Mouse (Mus musculus): ENCODE results near the gene Dnajb12. TPM values are rescaled to one million over a fixed set of nuclear protein-coding genes. Genes with fewer than 3 reads are reported as not detected.

Gene Dnajb12
- polyA plus RNA-seq, 1 experiment = not detected

- Histone ChIP-seq H3K4me3 (ENCODE audit: insufficient read depth, low read depth, low read length) (peak overlapping the region; percentile 94), H3K4me1 (ENCODE audit: control insufficient read depth, insufficient read depth, low read length) (peaks cover 7% of the 10 kb centered on the region; the same call in 1 of the 2 replicates), H3K27ac (ENCODE audit: insufficient read depth, low read depth, low read length) (peak overlapping the region; percentile 70)
- WGBS = 10% methylated on average over 5 of the region's 5 CpGs
- TF ChIP-seq CTCF (IDR thresholded peaks at IDR 0.05; ENCODE audit: insufficient read depth, low read depth, low read length) (no peak), POLR2A (IDR thresholded peaks at IDR 0.05; ENCODE audit: insufficient read depth, low read depth, low read length) (no peak)
These were observed 533 bp upstream of the Dnajb12 start for GRCm38 (mm10) chr10:59878823-59879222.

GRCm38 (mm10) chr10:59880029-59880386 is 652 bp downstream of the Dnajb12 start:
- Histone ChIP-seq H3K27ac (ENCODE audit: insufficient read depth, low read depth, low read length) (peak overlapping the region; percentile 99), H3K4me1 (ENCODE audit: control insufficient read depth, insufficient read depth, low read length) (peaks cover 13% of the 10 kb centered on the region), H3K4me3 (ENCODE audit: insufficient read depth, low read depth, low read length) (peak overlapping the region; percentile 94)
- TF ChIP-seq CTCF (IDR thresholded peaks at IDR 0.05; ENCODE audit: insufficient read depth, low read depth, low read length) (no peak), POLR2A (IDR thresholded peaks at IDR 0.05; ENCODE audit: insufficient read depth, low read depth, low read length) (no peak)
- 1% methylated on average over 13 of the region's 13 CpGs for WGBS

DNA sequence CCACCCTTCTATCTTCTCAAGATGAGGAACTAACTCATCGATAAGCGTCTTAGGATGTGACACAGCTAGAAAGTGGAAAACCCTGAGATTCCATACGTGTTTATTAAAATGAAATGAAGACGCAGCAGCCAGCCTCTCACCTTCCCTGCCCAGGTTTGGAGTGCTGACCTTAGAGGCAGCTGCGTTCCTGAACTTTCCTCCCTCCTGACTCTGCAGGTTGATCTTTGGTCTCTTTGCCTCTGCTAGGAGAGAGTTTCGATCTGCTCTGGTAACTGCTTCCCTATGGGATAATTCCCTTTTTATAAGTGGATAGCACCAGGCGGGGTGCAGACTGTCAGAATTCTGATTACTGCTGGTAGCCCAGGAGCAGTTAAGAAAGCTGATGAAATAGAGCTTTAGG is 1.5 kb downstream of the Dnajb12 start:
- 85% methylated on average over 7 of the region's 7 CpGs for WGBS
- Histone ChIP-seq H3K27ac (ENCODE audit: insufficient read depth, low read depth, low read length) (no peak overlapping the region), H3K4me1 (ENCODE audit: control insufficient read depth, insufficient read depth, low read length) (peaks cover 20% of the 10 kb centered on the region), H3K4me3 (ENCODE audit: insufficient read depth, low read depth, low read length) (0 out of 2 replicates have a peak overlapping the region, but pooled peaks have one; percentile 4)
- TF ChIP-seq POLR2A (IDR thresholded peaks at IDR 0.05; ENCODE audit: insufficient read depth, low read depth, low read length) (no peak), CTCF (IDR thresholded peaks at IDR 0.05; ENCODE audit: insufficient read depth, low read depth, low read length) (no peak)

DNA sequence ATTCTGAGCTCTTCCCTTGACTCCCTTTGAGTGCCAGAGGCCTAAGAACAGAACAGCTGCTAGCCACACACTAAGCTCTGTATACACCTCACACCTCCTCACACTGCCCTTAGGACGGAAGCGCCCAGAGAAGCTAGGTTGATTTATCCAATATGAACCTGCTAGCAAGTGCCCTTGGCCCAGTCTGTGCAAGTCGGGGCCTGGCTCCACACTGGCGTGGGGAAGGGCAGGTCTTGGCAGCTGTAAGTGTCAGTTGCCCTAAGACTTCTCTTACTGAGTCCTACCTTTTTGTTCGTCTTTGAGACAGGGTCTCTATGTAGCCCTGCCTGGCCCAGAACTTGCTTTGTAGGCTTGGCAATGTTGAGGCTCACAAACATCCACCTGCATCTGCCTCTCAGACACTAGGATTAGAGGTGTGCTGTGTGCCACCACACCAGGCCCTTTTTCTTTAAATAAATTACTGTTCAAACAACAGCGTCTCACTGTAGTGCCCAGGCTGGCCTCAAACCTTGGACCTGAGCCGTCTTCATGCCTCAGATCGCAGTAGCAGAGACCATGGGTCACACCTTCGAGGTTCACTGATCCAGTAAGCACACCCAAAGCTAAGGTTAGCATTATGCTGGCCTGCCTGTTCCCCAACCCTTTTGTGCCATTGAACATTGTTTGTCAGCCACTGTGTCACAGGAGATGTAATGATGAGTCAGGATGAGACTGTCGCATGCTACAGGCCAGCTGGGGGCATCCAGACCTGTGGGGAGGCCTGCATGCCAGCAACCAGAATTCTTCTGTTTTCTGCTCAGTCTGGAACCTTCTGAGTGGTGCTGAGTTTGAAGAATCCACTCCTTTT is 5.2 kb downstream of the Dnajb12 start:
- Histone ChIP-seq H3K27ac (ENCODE audit: insufficient read depth, low read depth, low read length) (no peak overlapping the region), H3K4me3 (ENCODE audit: insufficient read depth, low read depth, low read length) (no peak overlapping the region), H3K4me1 (ENCODE audit: control insufficient read depth, insufficient read depth, low read length) (peaks cover 25% of the 10 kb centered on the region)
- TF ChIP-seq POLR2A (IDR thresholded peaks at IDR 0.05; ENCODE audit: insufficient read depth, low read depth, low read length) = no peak
- no peak for TF ChIP-seq CTCF (IDR thresholded peaks at IDR 0.05; ENCODE audit: insufficient read depth, low read depth, low read length)
- 78% methylated on average over 10 of the region's 10 CpGs for WGBS

- WGBS = 81% methylated on average over 14 of the region's 14 CpGs
- H3K4me1 ChIP-seq (ENCODE audit: control insufficient read depth, insufficient read depth, low read length) = peaks cover 32% of the 10 kb centered on the region
- H3K27ac ChIP-seq (ENCODE audit: insufficient read depth, low read depth, low read length) = no peak overlapping the region; the same call in 1 of the 2 replicates
- TF ChIP-seq POLR2A (IDR thresholded peaks at IDR 0.05; ENCODE audit: insufficient read depth, low read depth, low read length) (no peak), CTCF (IDR thresholded peaks at IDR 0.05; ENCODE audit: insufficient read depth, low read depth, low read length) (no peak)
- H3K4me3 ChIP-seq (ENCODE audit: insufficient read depth, low read depth, low read length) = no peak overlapping the region
These were observed 6.1 kb downstream of the Dnajb12 start for GRCm38 (mm10) chr10:59885174-59886080.

- TF ChIP-seq CTCF (IDR thresholded peaks at IDR 0.05; ENCODE audit: insufficient read depth, low read depth, low read length) (no peak), POLR2A (IDR thresholded peaks at IDR 0.05; ENCODE audit: insufficient read depth, low read depth, low read length) (no peak)
- WGBS = 100% methylated on average over 1 of the region's 1 CpGs
- Histone ChIP-seq H3K27ac (ENCODE audit: insufficient read depth, low read depth, low read length) (no peak overlapping the region), H3K4me1 (ENCODE audit: control insufficient read depth, insufficient read depth, low read length) (peaks cover 33% of the 10 kb centered on the region), H3K4me3 (ENCODE audit: insufficient read depth, low read depth, low read length) (no peak overlapping the region)
These were observed 6.7 kb downstream of the Dnajb12 start for GRCm38 (mm10) chr10:59886081-59886466.

GRCm38 (mm10) chr10:59887432-59887831 is 8.1 kb downstream of the Dnajb12 start:
- H3K4me3 ChIP-seq (ENCODE audit: insufficient read depth, low read depth, low read length) = no peak overlapping the region
- H3K4me1 ChIP-seq (ENCODE audit: control insufficient read depth, insufficient read depth, low read length) = peaks cover 30% of the 10 kb centered on the region
- TF ChIP-seq CTCF (IDR thresholded peaks at IDR 0.05; ENCODE audit: insufficient read depth, low read depth, low read length) = no peak
- no peak for TF ChIP-seq POLR2A (IDR thresholded peaks at IDR 0.05; ENCODE audit: insufficient read depth, low read depth, low read length)
- H3K27ac ChIP-seq (ENCODE audit: insufficient read depth, low read depth, low read length) = no peak overlapping the region
- 80% methylated on average over 5 of the region's 5 CpGs for WGBS

DNA sequence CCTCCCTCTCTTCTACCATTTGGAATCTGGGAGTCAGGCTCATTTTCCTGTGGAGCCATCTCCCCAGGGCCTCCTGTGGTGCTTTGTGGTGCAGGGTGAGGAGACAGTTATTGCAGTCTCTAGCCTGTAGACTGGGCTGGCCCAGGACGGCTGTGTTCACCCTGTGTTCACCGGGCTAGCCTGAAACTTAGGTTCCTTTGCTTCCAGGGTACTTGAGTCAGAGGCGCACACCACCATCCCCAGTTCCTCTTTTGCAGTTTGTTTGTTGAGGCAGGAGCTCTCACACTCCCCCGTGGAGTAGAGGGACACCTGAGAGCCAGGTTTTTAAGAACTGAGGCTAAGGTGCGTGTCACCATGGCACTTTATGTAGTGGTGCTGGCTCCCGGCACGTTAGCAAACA is 10.0 kb downstream of the Dnajb12 start:
- Histone ChIP-seq H3K4me3 (ENCODE audit: insufficient read depth, low read depth, low read length) (no peak overlapping the region), H3K27ac (ENCODE audit: insufficient read depth, low read depth, low read length) (no peak overlapping the region), H3K4me1 (ENCODE audit: control insufficient read depth, insufficient read depth, low read length) (peaks cover 37% of the 10 kb centered on the region)
- no peak for TF ChIP-seq POLR2A (IDR thresholded peaks at IDR 0.05; ENCODE audit: insufficient read depth, low read depth, low read length)
- TF ChIP-seq CTCF (IDR thresholded peaks at IDR 0.05; ENCODE audit: insufficient read depth, low read depth, low read length) = no peak
- WGBS = 76% methylated on average over 7 of the region's 7 CpGs

All from olfactory bulb, adult 2 months (tissue).